Mouse (Mus musculus): ENCODE data around the gene Nrxn3. TPM values are rescaled to one million over a fixed set of nuclear protein-coding genes. Genes with fewer than 3 reads are reported as not detected.

The Nrxn3 gene
- polyA plus RNA-seq, 1 experiment: 0.09 TPM

GRCm38 (mm10) chr12:88990753-88991152 is 268.1 kb downstream of the Nrxn3 start:
- no peaks in the 10 kb centered on the region for H3K4me1 ChIP-seq
- H3K27me3 ChIP-seq (replicated peaks): no peaks in the 10 kb centered on the region
- no peaks in the 10 kb centered on the region for H3K9me3 ChIP-seq
- no peak overlapping the region for H3K4me3 ChIP-seq (replicated peaks)
- TF ChIP-seq GATA1 (IDR thresholded peaks at IDR 0.05; ENCODE audit: borderline replicate concordance, low read length): no peak
- no peak for TF ChIP-seq FLI1 (IDR thresholded peaks at IDR 0.05; ENCODE audit: low read length)
- H3K36me3 ChIP-seq (replicated peaks; ENCODE audit: low read length): no peaks in the 10 kb centered on the region

- Histone ChIP-seq H3K27me3 (replicated peaks) (no peaks in the 10 kb centered on the region), H3K36me3 (replicated peaks; ENCODE audit: low read length) (no peaks in the 10 kb centered on the region), H3K9me3 (no peaks in the 10 kb centered on the region), H3K4me1 (no peaks in the 10 kb centered on the region), H3K4me3 (replicated peaks) (no peak overlapping the region)
- TF ChIP-seq GATA1 (IDR thresholded peaks at IDR 0.05; ENCODE audit: borderline replicate concordance, low read length): no peak
- TF ChIP-seq FLI1 (IDR thresholded peaks at IDR 0.05; ENCODE audit: low read length): no peak
These were observed 269.5 kb downstream of the Nrxn3 start for GRCm38 (mm10) chr12:88992141-88992540.

GRCm38 (mm10) chr12:88993788-88994187 is 271.1 kb downstream of the Nrxn3 start:
- no peaks in the 10 kb centered on the region for H3K4me1 ChIP-seq
- H3K27me3 ChIP-seq (replicated peaks): no peaks in the 10 kb centered on the region
- no peak for TF ChIP-seq FLI1 (IDR thresholded peaks at IDR 0.05; ENCODE audit: low read length)
- TF ChIP-seq GATA1 (IDR thresholded peaks at IDR 0.05; ENCODE audit: borderline replicate concordance, low read length): no peak
- no peaks in the 10 kb centered on the region for H3K9me3 ChIP-seq
- H3K4me3 ChIP-seq (replicated peaks): no peak overlapping the region
- no peaks in the 10 kb centered on the region for H3K36me3 ChIP-seq (replicated peaks; ENCODE audit: low read length)

GRCm38 (mm10) chr12:89016436-89016835 is 293.8 kb downstream of the Nrxn3 start:
- H3K4me3 ChIP-seq (replicated peaks): no peak overlapping the region
- no peaks in the 10 kb centered on the region for H3K27me3 ChIP-seq (replicated peaks)
- no peaks in the 10 kb centered on the region for H3K36me3 ChIP-seq (replicated peaks; ENCODE audit: low read length)
- TF ChIP-seq FLI1 (IDR thresholded peaks at IDR 0.05; ENCODE audit: low read length) (no peak), GATA1 (IDR thresholded peaks at IDR 0.05; ENCODE audit: borderline replicate concordance, low read length) (no peak)
- H3K4me1 ChIP-seq: no peaks in the 10 kb centered on the region
- 0 out of 2 replicates have a peak, but pooled peaks cover 2% of the 10 kb centered on the region for H3K9me3 ChIP-seq

GRCm38 (mm10) chr12:89025180-89025579 is 302.5 kb downstream of the Nrxn3 start:
- Histone ChIP-seq H3K4me1 (no peaks in the 10 kb centered on the region), H3K36me3 (replicated peaks; ENCODE audit: low read length) (no peaks in the 10 kb centered on the region), H3K4me3 (replicated peaks) (no peak overlapping the region), H3K27me3 (replicated peaks) (no peaks in the 10 kb centered on the region), H3K9me3 (no peaks in the 10 kb centered on the region)
- TF ChIP-seq GATA1 (IDR thresholded peaks at IDR 0.05; ENCODE audit: borderline replicate concordance, low read length) (no peak), FLI1 (IDR thresholded peaks at IDR 0.05; ENCODE audit: low read length) (no peak)

- Histone ChIP-seq H3K36me3 (replicated peaks; ENCODE audit: low read length) (no peaks in the 10 kb centered on the region), H3K9me3 (no peaks in the 10 kb centered on the region), H3K4me1 (no peaks in the 10 kb centered on the region), H3K27me3 (replicated peaks) (no peaks in the 10 kb centered on the region), H3K4me3 (replicated peaks) (no peak overlapping the region)
- TF ChIP-seq FLI1 (IDR thresholded peaks at IDR 0.05; ENCODE audit: low read length) (no peak), GATA1 (IDR thresholded peaks at IDR 0.05; ENCODE audit: borderline replicate concordance, low read length) (no peak)
These were observed 313.4 kb downstream of the Nrxn3 start for GRCm38 (mm10) chr12:89035984-89036618.

GRCm38 (mm10) chr12:89040151-89040550 is 317.5 kb downstream of the Nrxn3 start:
- H3K4me3 ChIP-seq (replicated peaks): no peak overlapping the region
- TF ChIP-seq FLI1 (IDR thresholded peaks at IDR 0.05; ENCODE audit: low read length): no peak
- no peak for TF ChIP-seq GATA1 (IDR thresholded peaks at IDR 0.05; ENCODE audit: borderline replicate concordance, low read length)
- H3K36me3 ChIP-seq (replicated peaks; ENCODE audit: low read length): no peaks in the 10 kb centered on the region
- H3K27me3 ChIP-seq (replicated peaks): no peaks in the 10 kb centered on the region
- no peaks in the 10 kb centered on the region for H3K9me3 ChIP-seq
- no peaks in the 10 kb centered on the region for H3K4me1 ChIP-seq

GRCm38 (mm10) chr12:89041429-89042107 is 318.9 kb downstream of the Nrxn3 start:
- H3K27me3 ChIP-seq (replicated peaks): no peaks in the 10 kb centered on the region
- no peaks in the 10 kb centered on the region for H3K36me3 ChIP-seq (replicated peaks; ENCODE audit: low read length)
- no peaks in the 10 kb centered on the region for H3K9me3 ChIP-seq
- H3K4me3 ChIP-seq (replicated peaks): no peak overlapping the region
- TF ChIP-seq FLI1 (IDR thresholded peaks at IDR 0.05; ENCODE audit: low read length): no peak
- TF ChIP-seq GATA1 (IDR thresholded peaks at IDR 0.05; ENCODE audit: borderline replicate concordance, low read length): no peak
- H3K4me1 ChIP-seq: no peaks in the 10 kb centered on the region

- TF ChIP-seq FLI1 (IDR thresholded peaks at IDR 0.05; ENCODE audit: low read length) (no peak), GATA1 (IDR thresholded peaks at IDR 0.05; ENCODE audit: borderline replicate concordance, low read length) (no peak)
- no peaks in the 10 kb centered on the region for H3K27me3 ChIP-seq (replicated peaks)
- H3K4me1 ChIP-seq: no peaks in the 10 kb centered on the region
- no peaks in the 10 kb centered on the region for H3K36me3 ChIP-seq (replicated peaks; ENCODE audit: low read length)
- no peaks in the 10 kb centered on the region for H3K9me3 ChIP-seq
- no peak overlapping the region for H3K4me3 ChIP-seq (replicated peaks)
These were observed 326.6 kb downstream of the Nrxn3 start for GRCm38 (mm10) chr12:89049279-89049678.

- H3K27me3 ChIP-seq (replicated peaks): no peaks in the 10 kb centered on the region
- no peaks in the 10 kb centered on the region for H3K9me3 ChIP-seq
- TF ChIP-seq GATA1 (IDR thresholded peaks at IDR 0.05; ENCODE audit: borderline replicate concordance, low read length) (no peak), FLI1 (IDR thresholded peaks at IDR 0.05; ENCODE audit: low read length) (no peak)
- H3K4me3 ChIP-seq (replicated peaks): no peak overlapping the region
- no peaks in the 10 kb centered on the region for H3K4me1 ChIP-seq
- H3K36me3 ChIP-seq (replicated peaks; ENCODE audit: low read length): no peaks in the 10 kb centered on the region
These were observed 327.0 kb downstream of the Nrxn3 start for GRCm38 (mm10) chr12:89049686-89050085.
